Mouse (Mus musculus): ENCODE results near the gene Sptbn4. TPM values are rescaled to one million over a fixed set of nuclear protein-coding genes. Genes with fewer than 3 reads are reported as not detected.

The Sptbn4 gene
- total RNA-seq, 2 experiments from 2014 or later = 0.07 to 0.13 TPM

- ATAC-seq (ENCODE audit: poor library complexity, severe bottlenecking) = peak; percentile 81
Observed at GRCm38 (mm10) chr7:27355745-27356240, 91.7 kb downstream of the Sptbn4 start, which contains the start of gene Shkbp1. Gene Shkbp1, minus strand, starts transcription at chr7:27356019.

- no peak for ATAC-seq (ENCODE audit: poor library complexity, severe bottlenecking)
Observed at GRCm38 (mm10) chr7:27355261-27355660, 92.2 kb downstream of the Sptbn4 start.

GRCm38 (mm10) chr7:27354783-27355182, 92.7 kb downstream of the Sptbn4 start:
- ATAC-seq (ENCODE audit: poor library complexity, severe bottlenecking) = no peak

GRCm38 (mm10) chr7:27354144-27354543, 93.3 kb downstream of the Sptbn4 start:
- no peak for ATAC-seq (ENCODE audit: poor library complexity, severe bottlenecking)

GRCm38 (mm10) chr7:27345444-27345843, 102.0 kb downstream of the Sptbn4 start:
- ATAC-seq (ENCODE audit: poor library complexity, severe bottlenecking) = no peak

GRCm38 (mm10) chr7:27342595-27342994, 104.9 kb downstream of the Sptbn4 start:
- peak; percentile 79 for ATAC-seq (ENCODE audit: poor library complexity, severe bottlenecking)

- no peak for ATAC-seq (ENCODE audit: poor library complexity, severe bottlenecking)
Observed at GRCm38 (mm10) chr7:27339519-27339918, 108.0 kb downstream of the Sptbn4 start.

GRCm38 (mm10) chr7:27339114-27339513, 108.4 kb downstream of the Sptbn4 start:
- ATAC-seq (ENCODE audit: poor library complexity, severe bottlenecking) = no peak

- no peak for ATAC-seq (ENCODE audit: poor library complexity, severe bottlenecking)
Observed at GRCm38 (mm10) chr7:27337175-27337853, 110.2 kb downstream of the Sptbn4 start, which contains the start of gene Ltbp4. Gene Ltbp4, minus strand, starts transcription at chr7:27337692.

GRCm38 (mm10) chr7:27335928-27336823, 111.3 kb downstream of the Sptbn4 start:
- ATAC-seq (ENCODE audit: poor library complexity, severe bottlenecking) = peak; percentile 91

- no peak for ATAC-seq (ENCODE audit: poor library complexity, severe bottlenecking)
Observed at GRCm38 (mm10) chr7:27335011-27335720, 112.3 kb downstream of the Sptbn4 start.

- no peak for ATAC-seq (ENCODE audit: poor library complexity, severe bottlenecking)
Observed at GRCm38 (mm10) chr7:27334405-27334911, 113.0 kb downstream of the Sptbn4 start.

GRCm38 (mm10) chr7:27333316-27333941, 114.1 kb downstream of the Sptbn4 start:
- ATAC-seq (ENCODE audit: poor library complexity, severe bottlenecking) = no peak

GRCm38 (mm10) chr7:27332353-27333199, 114.9 kb downstream of the Sptbn4 start:
- ATAC-seq (ENCODE audit: poor library complexity, severe bottlenecking) = peak; percentile 36

- ATAC-seq (ENCODE audit: poor library complexity, severe bottlenecking) = no peak
Observed at GRCm38 (mm10) chr7:27331854-27332253, 115.6 kb downstream of the Sptbn4 start.

GRCm38 (mm10) chr7:27331541-27331851, 116.0 kb downstream of the Sptbn4 start:
- ATAC-seq (ENCODE audit: poor library complexity, severe bottlenecking) = no peak

GRCm38 (mm10) chr7:27330709-27331540, 116.6 kb downstream of the Sptbn4 start:
- ATAC-seq (ENCODE audit: poor library complexity, severe bottlenecking) = peak; percentile 60

GRCm38 (mm10) chr7:27329981-27330380, 117.5 kb downstream of the Sptbn4 start:
- no peak for ATAC-seq (ENCODE audit: poor library complexity, severe bottlenecking)
